Mouse (Mus musculus): ENCODE measurements around the gene Mrpl14. TPM values are rescaled to one million over a fixed set of nuclear protein-coding genes. Genes with fewer than 3 reads are reported as not detected.

The Mrpl14 gene
- polyA plus RNA-seq, 1 experiment from 2014 or later: 112 TPM

- WGBS: 85% methylated on average over 8 of the region's 8 CpGs
- H3K36me3 ChIP-seq (replicated peaks): no peaks in the 10 kb centered on the region
- H3K9me3 ChIP-seq: no peaks in the 10 kb centered on the region
- no peaks in the 10 kb centered on the region for H3K27me3 ChIP-seq
- no peak overlapping the region for H3K4me3 ChIP-seq (replicated peaks)
- no peak overlapping the region for H3K4me2 ChIP-seq
- H3K9ac ChIP-seq: no peak overlapping the region
- no peaks in the 10 kb centered on the region for H3K4me1 ChIP-seq
- H3K27ac ChIP-seq: no peak overlapping the region
- ATAC-seq (ENCODE audit: low FRiP score): no peak
Measured at GRCm38 (mm10) chr17:45708179-45708578, 22.1 kb downstream of the Mrpl14 start.

GRCm38 (mm10) chr17:45709829-45710228 lies 23.7 kb downstream of the Mrpl14 start:
- WGBS: 60% methylated on average over 3 of the region's 3 CpGs
- Histone ChIP-seq H3K27me3 (no peaks in the 10 kb centered on the region), H3K4me3 (replicated peaks) (no peak overlapping the region), H3K36me3 (replicated peaks) (no peaks in the 10 kb centered on the region), H3K4me1 (no peaks in the 10 kb centered on the region), H3K4me2 (no peak overlapping the region), H3K9me3 (no peaks in the 10 kb centered on the region), H3K27ac (no peak overlapping the region), H3K9ac (no peak overlapping the region)
- ATAC-seq (ENCODE audit: low FRiP score): no peak

GRCm38 (mm10) chr17:45710407-45710806 lies 24.3 kb downstream of the Mrpl14 start:
- Histone ChIP-seq H3K4me2 (no peak overlapping the region), H3K4me3 (replicated peaks) (no peak overlapping the region), H3K27ac (no peak overlapping the region), H3K4me1 (no peaks in the 10 kb centered on the region), H3K27me3 (no peaks in the 10 kb centered on the region), H3K36me3 (replicated peaks) (no peaks in the 10 kb centered on the region), H3K9me3 (no peaks in the 10 kb centered on the region), H3K9ac (no peak overlapping the region)
- 83% methylated on average over 8 of the region's 8 CpGs for WGBS
- ATAC-seq (ENCODE audit: low FRiP score): no peak

DNA sequence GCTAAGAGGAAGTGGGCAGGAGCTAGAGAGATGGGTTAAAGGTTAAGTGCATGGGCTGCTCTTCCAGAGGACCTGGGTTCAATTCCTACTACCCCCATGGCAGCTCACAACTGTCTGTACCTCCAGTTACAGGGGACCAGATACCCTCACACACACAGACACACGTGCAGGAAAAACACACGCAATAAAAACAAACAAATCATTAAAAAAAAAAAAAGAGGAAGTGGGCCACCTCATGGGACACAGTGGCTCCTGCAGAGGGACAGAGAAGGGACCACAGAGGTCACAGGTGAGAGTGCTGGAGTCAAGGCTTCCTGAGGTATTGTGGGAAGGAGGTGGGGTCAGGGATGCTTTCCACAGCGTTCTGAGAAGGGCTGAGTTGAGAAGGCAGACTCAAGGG lies 25.4 kb downstream of the Mrpl14 start:
- no peaks in the 10 kb centered on the region for H3K9me3 ChIP-seq
- H3K27ac ChIP-seq: no peak overlapping the region
- H3K4me2 ChIP-seq: no peak overlapping the region
- no peaks in the 10 kb centered on the region for H3K27me3 ChIP-seq
- H3K4me3 ChIP-seq (replicated peaks): no peak overlapping the region
- no peak for ATAC-seq (ENCODE audit: low FRiP score)
- WGBS: 69% methylated on average over 3 of the region's 3 CpGs
- H3K36me3 ChIP-seq (replicated peaks): no peaks in the 10 kb centered on the region
- no peak overlapping the region for H3K9ac ChIP-seq
- no peaks in the 10 kb centered on the region for H3K4me1 ChIP-seq

GRCm38 (mm10) chr17:45718323-45718722 lies 32.2 kb downstream of the Mrpl14 start:
- H3K27ac ChIP-seq: no peak overlapping the region
- WGBS: 9% methylated on average over 10 of the region's 10 CpGs
- ATAC-seq (ENCODE audit: low FRiP score): no peak

DNA sequence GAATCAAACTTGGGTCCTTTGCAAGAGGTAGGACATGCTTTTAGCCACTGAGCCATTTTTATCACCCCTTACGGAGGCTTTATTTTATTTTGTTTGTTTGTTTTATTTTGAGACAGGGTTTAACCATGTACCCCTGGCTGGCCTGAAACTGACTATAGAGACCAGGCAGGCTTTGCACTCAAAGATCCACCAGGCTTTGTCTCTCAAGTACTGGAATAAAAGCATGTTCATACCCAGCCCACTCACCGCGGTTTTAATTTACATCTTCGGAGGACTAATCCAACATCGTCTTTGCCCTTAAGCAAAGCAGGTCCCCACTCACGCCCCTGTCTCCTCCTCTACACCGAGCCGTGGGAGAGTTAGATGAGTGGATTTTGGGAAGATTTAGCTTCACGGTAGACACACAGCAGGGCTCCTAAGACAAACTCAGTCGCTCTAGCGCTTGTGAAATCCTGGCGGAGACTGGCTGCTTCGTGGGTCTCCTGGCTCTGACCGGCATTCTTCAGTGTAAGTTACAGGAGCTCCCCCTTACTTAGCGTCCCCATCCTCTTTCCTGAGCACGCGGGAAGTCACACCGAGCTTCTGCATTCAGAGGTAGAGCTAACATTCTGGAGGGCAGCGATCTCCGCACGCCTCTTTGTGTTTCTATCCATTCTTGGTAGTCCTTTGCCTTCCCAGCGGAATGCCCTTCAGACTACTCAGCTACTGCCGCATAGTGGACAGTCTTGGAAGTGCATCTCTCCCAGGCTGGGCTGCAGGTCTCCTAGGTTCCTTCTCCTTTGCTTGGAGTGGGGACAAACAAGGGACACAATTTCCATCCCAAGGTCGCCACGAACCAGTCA lies 37.8 kb downstream of the Mrpl14 start:
- H3K27ac ChIP-seq: peak overlapping the region; percentile 79
- H3K4me3 ChIP-seq (replicated peaks): peak overlapping the region; percentile 50
- peak; percentile 76 for ATAC-seq (ENCODE audit: low FRiP score)
- peaks cover 14% of the 10 kb centered on the region for H3K4me1 ChIP-seq
- peak overlapping the region; percentile 70 for H3K9ac ChIP-seq
- peaks cover 2% of the 10 kb centered on the region; the same call in 1 of the 2 replicates for H3K27me3 ChIP-seq
- H3K4me2 ChIP-seq: peak overlapping the region; percentile 57
- H3K9me3 ChIP-seq: no peaks in the 10 kb centered on the region
- H3K36me3 ChIP-seq (replicated peaks): no peaks in the 10 kb centered on the region
- WGBS: 4% methylated on average over 25 of the region's 25 CpGs

More at GRCm38 (mm10) chr17:45718323-45718722, 32.2 kb downstream of the Mrpl14 start:
- Histone ChIP-seq H3K36me3 (replicated peaks) (no peaks in the 10 kb centered on the region), H3K4me3 (replicated peaks) (no peak overlapping the region), H3K27me3 (no peaks in the 10 kb centered on the region), H3K4me1 (peaks cover 11% of the 10 kb centered on the region), H3K9ac (no peak overlapping the region), H3K9me3 (no peaks in the 10 kb centered on the region), H3K4me2 (no peak overlapping the region)

DNA sequence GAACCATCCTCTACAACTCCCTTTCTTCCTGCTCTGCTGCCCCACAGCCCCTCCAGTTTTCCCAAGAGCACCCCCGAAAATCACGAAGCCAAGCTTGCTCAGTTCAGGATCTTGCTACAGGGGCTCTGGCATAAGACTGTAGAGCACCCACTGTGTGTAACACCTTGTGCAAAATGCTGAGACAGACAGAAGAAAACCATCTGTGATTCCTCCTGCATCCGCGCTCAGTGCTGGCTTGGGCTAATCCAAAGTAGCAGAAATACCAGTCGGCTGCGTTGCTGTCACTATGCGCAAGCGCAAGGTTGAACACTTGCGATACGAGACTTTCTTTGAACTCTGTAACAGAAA lies 38.4 kb downstream of the Mrpl14 start:
- Histone ChIP-seq H3K4me1 (peaks cover 14% of the 10 kb centered on the region), H3K27ac (0 out of 2 replicates have a peak overlapping the region, but pooled peaks have one; percentile 19), H3K36me3 (replicated peaks) (no peaks in the 10 kb centered on the region), H3K9ac (no peak overlapping the region), H3K9me3 (no peaks in the 10 kb centered on the region), H3K4me2 (no peak overlapping the region), H3K4me3 (replicated peaks) (no peak overlapping the region), H3K27me3 (peaks cover 8% of the 10 kb centered on the region)
- 86% methylated on average over 10 of the region's 10 CpGs for WGBS
- no peak; the same call in 1 of the 2 replicates for ATAC-seq (ENCODE audit: low FRiP score)

DNA sequence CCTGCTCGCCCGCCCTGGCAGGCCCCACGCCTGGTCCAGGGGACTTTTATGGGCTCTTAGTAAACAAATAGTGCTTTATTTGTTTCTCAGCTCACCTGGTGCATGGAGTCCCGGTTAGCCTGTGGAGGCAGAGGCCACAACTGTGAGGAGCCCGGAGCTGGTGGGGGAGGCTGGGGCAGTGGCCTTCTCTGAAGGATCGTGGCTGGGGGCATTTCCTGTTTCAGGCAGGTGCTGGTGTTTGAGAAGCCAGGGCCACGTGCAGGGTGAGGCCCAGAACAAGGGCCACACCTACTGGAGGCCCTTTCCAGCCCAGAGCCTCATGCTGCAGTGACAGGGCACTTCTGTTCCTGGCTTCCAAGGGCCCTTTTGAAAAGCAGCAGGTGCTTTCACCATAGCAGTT lies 40.1 kb downstream of the Mrpl14 start:
- H3K27ac ChIP-seq: no peak overlapping the region
- no peak for ATAC-seq (ENCODE audit: low FRiP score)
- 67% methylated on average over 7 of the region's 7 CpGs for WGBS
- no peak overlapping the region for H3K4me3 ChIP-seq (replicated peaks)
- no peaks in the 10 kb centered on the region for H3K36me3 ChIP-seq (replicated peaks)
- no peaks in the 10 kb centered on the region for H3K9me3 ChIP-seq
- no peak overlapping the region for H3K4me2 ChIP-seq
- H3K9ac ChIP-seq: no peak overlapping the region
- peaks cover 14% of the 10 kb centered on the region for H3K4me1 ChIP-seq
- H3K27me3 ChIP-seq: peaks cover 13% of the 10 kb centered on the region

GRCm38 (mm10) chr17:45727481-45727880 lies 41.4 kb downstream of the Mrpl14 start:
- no peak overlapping the region for H3K27ac ChIP-seq
- no peaks in the 10 kb centered on the region for H3K36me3 ChIP-seq (replicated peaks)
- no peak for ATAC-seq (ENCODE audit: low FRiP score)
- no peak overlapping the region for H3K9ac ChIP-seq
- H3K4me1 ChIP-seq: peaks cover 11% of the 10 kb centered on the region
- peaks cover 21% of the 10 kb centered on the region for H3K27me3 ChIP-seq
- no peak overlapping the region for H3K4me2 ChIP-seq
- WGBS: 88% methylated on average over 2 of the region's 2 CpGs
- H3K9me3 ChIP-seq: no peaks in the 10 kb centered on the region
- no peak overlapping the region for H3K4me3 ChIP-seq (replicated peaks)

GRCm38 (mm10) chr17:45727983-45728723 lies 42.0 kb downstream of the Mrpl14 start:
- Histone ChIP-seq H3K9ac (no peak overlapping the region), H3K27ac (no peak overlapping the region), H3K27me3 (peaks cover 27% of the 10 kb centered on the region), H3K4me3 (replicated peaks) (no peak overlapping the region), H3K36me3 (replicated peaks) (no peaks in the 10 kb centered on the region), H3K9me3 (no peaks in the 10 kb centered on the region), H3K4me1 (peaks cover 9% of the 10 kb centered on the region), H3K4me2 (no peak overlapping the region)
- WGBS: 65% methylated on average over 8 of the region's 8 CpGs
- no peak for ATAC-seq (ENCODE audit: low FRiP score)

DNA sequence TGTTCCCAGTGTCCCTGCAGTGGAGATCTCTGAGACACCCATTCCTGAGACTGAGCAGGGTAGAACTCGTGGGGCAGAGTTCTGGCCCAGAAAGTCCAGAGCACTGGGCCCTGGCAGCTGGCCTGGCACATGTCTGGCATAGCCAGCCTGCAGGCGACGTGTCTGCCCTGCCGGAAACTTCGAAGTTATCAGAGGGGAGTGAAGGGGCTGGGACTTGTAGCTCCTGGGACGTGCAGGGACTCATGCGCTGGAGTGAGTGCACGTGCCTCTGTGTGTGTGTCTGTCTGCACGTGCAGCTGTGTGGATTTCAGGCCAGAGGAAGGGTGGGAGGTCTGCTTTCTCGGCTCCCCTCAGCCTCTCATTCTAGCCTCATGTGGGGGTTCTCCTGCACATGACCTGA lies 43.3 kb downstream of the Mrpl14 start:
- Histone ChIP-seq H3K4me1 (peaks cover 17% of the 10 kb centered on the region), H3K36me3 (replicated peaks) (no peaks in the 10 kb centered on the region), H3K27me3 (peaks cover 31% of the 10 kb centered on the region), H3K4me2 (no peak overlapping the region), H3K4me3 (replicated peaks) (no peak overlapping the region), H3K9me3 (no peaks in the 10 kb centered on the region), H3K27ac (no peak overlapping the region), H3K9ac (no peak overlapping the region)
- no peak for ATAC-seq (ENCODE audit: low FRiP score)
- 58% methylated on average over 10 of the region's 10 CpGs for WGBS

DNA sequence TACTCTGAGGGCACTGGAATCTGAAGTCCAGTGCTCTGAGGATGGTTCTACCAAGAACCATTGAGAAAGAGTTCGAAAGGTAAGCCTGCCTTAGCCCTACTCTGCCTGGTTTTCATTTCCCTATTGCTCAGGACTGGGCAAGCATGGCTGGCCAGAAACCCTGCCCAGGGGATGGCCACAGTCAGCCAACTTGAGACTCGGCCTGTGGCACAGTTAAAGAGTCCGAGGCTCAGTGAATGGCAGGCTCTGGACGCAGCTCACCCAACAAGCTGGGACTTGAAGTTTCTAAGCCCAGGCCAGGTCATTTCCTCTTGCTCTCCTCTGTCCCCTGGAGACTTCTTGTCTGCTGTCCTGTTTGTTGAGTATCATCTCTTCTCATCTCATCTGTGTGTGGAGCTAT lies 44.6 kb downstream of the Mrpl14 start:
- H3K4me2 ChIP-seq: no peak overlapping the region
- H3K27ac ChIP-seq: no peak overlapping the region
- peaks cover 28% of the 10 kb centered on the region for H3K4me1 ChIP-seq
- peaks cover 31% of the 10 kb centered on the region for H3K27me3 ChIP-seq
- no peaks in the 10 kb centered on the region for H3K36me3 ChIP-seq (replicated peaks)
- ATAC-seq (ENCODE audit: low FRiP score): no peak
- whole genome bisulfite sequencing: 82% methylated on average over 4 of the region's 4 CpGs
- H3K4me3 ChIP-seq (replicated peaks): no peak overlapping the region
- no peaks in the 10 kb centered on the region for H3K9me3 ChIP-seq
- H3K9ac ChIP-seq: no peak overlapping the region

Measured in forebrain, embryonic 12.5 days (tissue).